Mouse (Mus musculus): ENCODE results near the gene Mettl7a2.
"Not testable (repeated sequence)": the region's sequence is repeated elsewhere in the genome, so short reads cannot be mapped to it uniquely, and the experiment has no call there.

Gene Mettl7a2

DNA sequence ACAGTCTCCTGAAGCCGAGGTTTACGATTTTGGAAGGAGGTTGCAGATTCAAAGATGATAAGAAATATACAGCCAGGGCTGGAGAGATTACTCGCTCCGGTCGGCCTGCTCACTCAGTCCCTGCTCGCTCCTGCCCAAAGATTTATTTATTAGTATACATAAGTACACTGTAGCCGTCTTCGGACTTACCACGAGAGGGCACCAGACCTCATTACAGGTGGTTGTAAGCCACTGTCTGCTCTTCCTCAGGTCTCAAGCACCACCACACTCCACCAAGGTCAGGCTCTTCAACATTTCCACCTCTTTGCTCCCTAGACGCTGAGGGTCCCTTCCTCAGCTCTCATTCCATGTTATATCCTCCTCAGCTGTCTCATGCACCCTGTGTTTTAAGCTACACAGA lies 15.2 kb upstream of the Mettl7a2 start:
- peak; percentile 83 for DNase-seq (ENCODE audit: low spot score)

DNA sequence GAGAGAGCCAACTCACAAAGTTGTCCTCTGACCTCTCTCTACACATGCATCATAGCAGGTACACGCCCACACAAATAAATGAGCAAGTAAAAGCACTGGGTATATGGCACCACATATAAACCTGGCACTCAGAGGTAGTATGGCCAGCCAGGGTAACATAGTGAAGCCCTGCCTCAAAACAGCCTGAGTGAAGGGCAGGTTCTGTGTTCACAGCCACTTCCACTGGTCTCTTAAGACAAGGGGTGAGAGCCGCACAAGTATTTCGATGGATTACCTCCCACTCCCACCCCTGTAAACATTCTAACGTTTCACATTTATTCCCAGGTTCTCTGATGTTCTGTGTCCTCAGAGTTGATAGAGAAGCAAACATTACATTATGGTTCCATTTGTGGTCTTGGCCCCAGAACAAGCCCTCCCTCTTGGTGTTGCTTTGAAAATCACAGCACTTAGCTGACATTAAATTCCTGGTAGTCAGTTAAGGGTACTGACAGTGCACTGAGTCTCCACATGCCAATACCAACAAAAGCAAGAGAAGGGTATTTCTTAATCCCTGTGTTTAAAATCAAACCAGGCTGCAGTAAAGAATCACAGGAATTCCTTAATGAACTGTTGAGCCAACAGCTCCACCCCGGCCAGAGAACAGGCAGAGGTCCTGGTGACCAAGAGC lies 11.6 kb upstream of the Mettl7a2 start:
- not testable (repeated sequence) for DNase-seq (ENCODE audit: low spot score)

DNA sequence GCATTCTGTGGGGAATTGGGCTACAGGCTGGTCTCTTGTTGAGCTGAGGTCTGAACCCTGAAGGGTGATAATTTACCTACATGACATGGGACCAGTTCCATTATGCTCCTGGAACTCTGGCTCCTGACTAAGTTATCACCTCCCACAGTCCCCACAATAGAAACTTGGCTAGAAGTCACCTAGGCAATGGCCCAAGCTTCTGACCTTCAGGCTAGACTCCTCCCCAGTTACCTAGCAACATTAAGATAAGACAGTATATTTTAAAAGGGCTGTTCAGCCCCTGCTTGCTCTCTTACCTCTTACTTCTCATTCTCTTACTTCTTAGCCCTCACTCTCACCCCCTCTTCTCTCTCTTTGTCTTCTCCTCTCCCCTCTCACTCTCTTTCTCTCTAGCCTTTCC lies 7.5 kb upstream of the Mettl7a2 start:
- no peak for DNase-seq (ENCODE audit: low spot score)

DNA sequence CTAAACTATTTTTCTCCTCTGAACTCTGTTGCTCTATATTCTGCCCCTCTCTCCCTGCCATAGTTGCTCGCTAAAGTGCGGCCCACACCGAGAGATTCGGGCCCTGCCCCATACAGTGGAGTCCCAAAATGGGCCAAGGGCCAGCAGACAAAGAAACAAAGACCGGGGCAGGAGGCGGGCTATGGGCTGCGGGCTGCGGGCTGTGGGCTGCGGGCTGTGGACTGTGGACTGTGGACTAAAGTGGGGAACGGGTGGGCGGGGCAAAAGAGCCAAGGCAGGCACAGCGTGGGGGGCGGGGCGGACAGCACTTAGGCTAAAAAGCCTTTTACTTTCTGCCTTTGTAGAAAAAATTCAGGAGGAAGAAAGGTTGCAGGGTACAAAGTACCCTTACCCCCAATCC lies 6.2 kb upstream of the Mettl7a2 start:
- no peak for DNase-seq (ENCODE audit: low spot score)

DNA sequence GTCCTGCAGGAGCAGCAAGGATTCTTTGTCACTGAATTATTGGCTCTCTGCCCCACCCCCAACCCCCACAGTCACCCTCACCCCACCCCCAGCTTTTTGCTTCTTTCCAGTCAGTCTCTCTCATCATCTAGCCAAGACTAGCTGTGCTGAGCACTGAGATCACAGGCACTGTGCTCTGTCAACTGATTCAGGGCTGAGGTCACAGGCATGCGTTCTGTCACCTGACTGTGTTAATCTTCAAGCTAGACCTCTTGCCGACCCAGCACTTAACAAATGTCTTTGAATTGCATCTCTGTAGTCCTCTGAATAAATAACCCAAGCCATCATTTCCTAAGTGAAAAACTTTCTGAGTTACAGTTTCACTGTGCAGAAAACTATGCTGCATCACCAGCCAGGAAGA lies 3.5 kb upstream of the Mettl7a2 start:
- DNase-seq (ENCODE audit: low spot score) = no peak

DNA sequence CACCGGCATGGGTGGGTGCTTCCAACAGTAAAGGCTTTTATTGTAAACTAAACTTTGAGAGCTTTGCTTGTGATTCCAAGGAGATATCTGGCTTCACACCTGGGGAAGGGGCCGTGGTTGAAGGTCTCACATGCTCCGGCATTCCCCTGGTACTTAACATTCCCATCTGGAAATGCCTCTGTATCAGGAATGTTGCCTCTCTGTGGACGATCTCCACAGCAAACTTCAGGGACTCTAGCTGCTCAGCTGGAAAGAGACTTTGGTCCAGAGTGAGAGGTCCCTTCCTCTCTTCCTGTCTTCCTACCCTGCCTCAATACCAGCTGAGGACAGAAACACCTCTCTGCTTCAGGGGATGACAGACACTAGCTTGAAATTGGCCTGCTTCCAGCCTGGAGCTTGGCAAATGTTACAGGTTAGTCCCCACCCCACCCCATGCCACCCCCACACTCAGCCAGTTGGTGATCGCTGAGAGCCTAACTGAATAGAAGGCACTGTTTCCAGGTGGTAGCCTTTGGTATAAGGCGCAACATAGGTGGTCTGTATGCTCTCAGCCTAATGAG lies 1.4 kb upstream of the Mettl7a2 start:
- DNase-seq (ENCODE audit: low spot score) = no peak

DNA sequence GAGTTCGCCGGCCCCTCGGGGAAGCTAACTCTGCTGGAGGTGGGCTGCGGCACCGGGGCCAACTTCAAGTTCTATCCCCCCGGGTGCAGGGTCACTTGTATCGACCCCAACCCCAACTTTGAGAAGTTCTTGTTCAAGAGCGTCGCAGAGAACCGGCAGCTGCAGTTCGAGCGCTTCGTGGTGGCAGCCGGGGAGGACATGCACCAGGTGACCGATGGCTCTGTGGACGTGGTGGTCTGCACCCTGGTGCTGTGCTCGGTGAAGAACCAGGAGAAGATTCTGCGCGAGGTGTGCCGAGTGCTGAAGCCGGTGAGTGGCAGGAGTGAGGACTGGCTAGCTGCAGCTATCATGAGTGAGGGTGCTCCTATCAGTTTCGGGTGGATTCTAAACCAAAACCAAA lies 399 bp downstream of the Mettl7a2 start:
- not testable (repeated sequence) for DNase-seq (ENCODE audit: low spot score)

DNA sequence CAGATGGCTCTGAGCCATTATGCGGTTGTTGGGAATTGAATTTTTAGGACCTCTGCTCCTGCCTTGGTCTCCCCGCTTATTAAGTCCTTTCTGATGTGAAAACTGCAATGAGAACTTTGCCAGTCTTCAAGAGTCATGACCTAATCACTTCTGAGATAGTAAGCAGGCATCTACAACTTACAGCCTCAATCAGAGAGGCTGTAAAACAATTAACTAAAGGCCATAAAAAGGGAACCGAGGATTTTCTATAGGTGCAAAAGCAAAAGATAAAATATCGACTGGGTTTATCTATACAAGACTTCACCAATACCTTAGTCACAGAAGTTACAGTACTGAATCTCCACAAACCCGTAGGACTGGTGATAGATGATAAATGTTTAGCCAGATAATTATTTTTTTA lies 2.9 kb downstream of the Mettl7a2 start:
- DNase-seq (ENCODE audit: low spot score) = no peak

DNA sequence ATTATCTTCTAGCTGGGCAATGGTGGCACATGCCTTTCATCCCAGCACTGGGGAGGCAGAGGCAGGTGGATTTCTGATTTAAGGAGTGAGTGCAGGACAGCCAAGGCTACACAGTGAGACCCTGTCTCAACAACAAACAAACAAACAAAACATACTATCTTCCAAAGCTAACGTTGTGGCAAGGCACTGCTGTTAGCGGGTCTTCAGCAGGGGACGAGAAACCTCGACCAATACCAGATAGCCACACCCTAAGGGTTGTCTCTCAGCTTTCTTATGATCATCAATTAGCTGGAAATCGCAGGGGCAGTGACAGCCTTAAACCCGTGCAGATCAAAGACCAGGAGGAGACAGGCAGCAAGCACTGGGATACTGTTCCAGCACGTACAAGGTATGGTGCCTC lies 11.2 kb downstream of the Mettl7a2 start, which contains the start of gene Higd1c:
TSS of gene Higd1c (plus strand) at position 301 of the 400 bp plus-strand sequence.
- no peak for DNase-seq (ENCODE audit: low spot score)

DNA sequence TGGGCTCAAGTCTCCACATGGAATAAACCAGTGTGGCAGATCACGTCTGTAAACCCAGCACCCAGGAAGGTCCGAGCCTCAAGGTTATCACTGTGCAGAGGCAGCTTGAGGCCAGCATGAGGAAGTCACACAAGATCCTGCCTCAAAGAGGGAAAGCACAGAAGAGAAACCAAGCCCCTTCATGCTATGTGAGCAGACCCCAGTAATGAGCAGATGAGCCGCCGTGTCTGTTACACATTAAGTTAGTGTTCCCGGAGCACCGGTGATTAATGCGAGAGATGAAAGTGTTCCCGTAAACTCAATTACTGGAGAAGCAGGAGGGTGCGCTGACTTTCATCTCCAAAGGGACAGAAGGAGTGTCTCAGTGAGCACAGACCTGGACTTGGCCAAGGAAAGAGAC lies 13.0 kb downstream of the Mettl7a2 start:
- not testable (repeated sequence) for DNase-seq (ENCODE audit: low spot score)

DNA sequence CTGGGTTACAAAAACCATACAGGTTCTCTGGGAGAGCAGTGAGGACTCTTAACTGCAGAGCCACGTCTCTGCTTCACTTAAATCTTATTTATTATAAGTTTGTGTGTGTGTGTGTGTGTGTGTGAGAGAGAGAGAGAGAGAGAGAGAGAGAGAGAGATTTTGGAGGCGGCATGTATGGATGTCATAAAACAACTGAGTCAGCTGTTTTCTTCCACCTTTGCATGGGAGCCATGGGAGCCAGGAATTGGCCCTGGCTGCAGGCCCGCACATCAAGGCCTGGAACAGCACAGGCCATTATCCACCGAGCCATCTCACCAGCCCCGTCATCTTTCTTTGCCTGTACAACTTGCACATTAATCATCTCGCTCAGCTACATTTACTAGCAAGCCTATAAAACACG lies 14.1 kb downstream of the Mettl7a2 start:
- no peak for DNase-seq (ENCODE audit: low spot score)

DNA sequence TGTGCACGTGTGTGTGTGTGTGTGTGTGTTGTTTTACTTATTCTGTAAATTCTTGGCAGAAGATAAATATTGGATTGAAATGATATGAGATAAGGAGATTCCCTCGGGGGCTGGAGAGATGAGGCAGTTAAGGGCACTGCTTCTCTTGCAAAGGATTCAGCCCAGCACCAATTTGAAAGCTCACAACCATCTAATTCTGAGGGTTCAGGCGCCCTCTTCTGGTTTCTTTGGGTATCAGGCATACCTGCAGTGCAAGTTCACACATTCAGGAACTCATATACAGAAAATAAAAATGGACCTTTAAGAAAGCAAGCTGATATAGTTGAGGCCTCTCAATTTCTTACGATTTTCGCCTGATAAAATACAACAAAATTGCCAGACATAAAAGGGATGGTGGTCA lies 22.1 kb downstream of the Mettl7a2 start:
- DNase-seq (ENCODE audit: low spot score) = peak; percentile 72

DNA sequence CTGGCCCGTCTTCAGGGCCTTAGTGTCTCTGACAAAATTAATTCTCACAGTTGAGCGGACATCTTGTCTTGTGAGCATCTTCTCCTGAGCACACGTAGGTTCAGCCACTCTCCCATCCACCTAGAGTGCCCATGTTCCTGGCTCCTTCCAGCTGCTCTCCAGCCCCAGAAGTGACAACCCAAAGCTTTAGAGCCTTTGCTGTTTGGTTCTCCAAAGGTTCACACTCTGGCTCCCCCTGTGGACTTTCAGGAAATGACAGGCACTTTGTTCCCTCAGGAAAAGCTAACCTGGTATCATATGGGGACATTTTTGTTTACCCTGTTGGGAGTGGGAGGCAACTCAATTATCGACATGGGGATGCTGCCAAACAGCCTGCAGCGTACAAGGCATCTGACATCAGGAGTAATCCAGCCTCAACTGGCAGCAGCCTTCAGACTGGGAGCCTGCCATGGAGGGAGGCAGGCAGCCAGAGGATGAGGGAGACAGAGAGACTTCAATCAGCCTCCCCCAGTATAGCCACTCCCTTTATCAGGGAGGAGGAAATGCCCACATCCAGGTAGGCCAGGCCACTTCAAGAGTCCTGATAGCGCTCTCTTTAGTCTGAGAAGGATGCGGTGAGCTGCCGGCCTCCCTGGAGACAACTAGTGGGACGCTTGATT lies 25.0 kb downstream of the Mettl7a2 start:
- not testable (repeated sequence) for DNase-seq (ENCODE audit: low spot score)

DNA sequence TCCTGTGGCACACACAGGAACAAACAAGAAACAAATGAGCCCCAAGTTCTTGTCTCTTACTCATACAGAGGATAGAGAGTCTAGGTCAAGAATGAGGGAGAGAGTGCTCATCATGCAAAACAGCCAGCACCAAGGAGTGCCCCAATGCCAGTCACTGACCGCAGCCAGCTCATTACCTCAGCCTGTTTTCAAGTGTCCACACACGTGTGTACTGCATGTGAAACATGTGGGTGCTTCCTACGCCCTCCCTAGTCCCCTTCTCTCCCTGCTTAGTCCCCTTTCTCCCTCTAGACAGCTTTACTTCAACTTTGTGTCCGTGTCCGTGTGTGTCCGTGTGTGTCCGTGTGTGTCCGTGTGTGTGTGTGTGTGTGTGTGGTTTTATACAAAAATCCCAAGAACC lies 26.7 kb downstream of the Mettl7a2 start:
- DNase-seq (ENCODE audit: low spot score) = no peak

DNA sequence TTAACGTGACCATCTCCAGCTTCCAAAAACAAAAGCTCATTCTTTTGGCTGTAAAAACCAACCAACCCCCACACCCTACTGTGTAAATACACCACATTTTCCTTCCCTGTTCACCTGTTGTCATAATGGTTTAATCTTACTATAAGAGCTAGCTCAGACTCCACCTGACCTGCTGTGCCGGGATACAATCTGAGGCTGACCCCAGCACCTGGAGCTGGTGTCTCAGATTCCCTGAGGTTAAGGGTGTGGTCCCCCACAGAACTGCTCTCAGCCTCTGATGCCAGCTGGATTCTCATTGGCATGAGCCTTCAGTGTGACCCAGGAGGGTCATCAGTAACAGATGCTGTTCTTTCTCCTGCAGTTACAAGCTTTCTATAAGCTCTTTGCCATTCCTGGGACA lies 27.1 kb downstream of the Mettl7a2 start:
- no peak for DNase-seq (ENCODE audit: low spot score)

DNA sequence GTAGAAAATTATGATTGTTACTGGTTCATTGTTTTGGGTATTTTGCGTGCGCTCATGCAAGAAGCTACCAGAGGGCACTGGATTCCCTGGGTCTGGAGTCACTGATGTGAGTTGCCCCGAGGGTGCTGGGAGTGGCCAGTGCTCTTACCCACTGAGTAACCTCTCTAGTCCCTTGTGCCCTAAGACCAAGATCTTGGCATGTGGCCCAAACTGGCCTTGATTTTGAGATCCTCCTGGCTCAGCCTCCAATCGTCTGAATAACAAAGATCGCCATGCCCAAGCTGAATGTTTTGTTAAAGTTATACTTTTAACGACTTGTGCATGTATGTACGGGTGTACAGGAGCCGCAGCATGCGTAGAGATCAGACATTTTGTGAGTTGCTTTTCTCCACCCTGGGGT lies 32.7 kb downstream of the Mettl7a2 start:
- no peak for DNase-seq (ENCODE audit: low spot score)

DNA sequence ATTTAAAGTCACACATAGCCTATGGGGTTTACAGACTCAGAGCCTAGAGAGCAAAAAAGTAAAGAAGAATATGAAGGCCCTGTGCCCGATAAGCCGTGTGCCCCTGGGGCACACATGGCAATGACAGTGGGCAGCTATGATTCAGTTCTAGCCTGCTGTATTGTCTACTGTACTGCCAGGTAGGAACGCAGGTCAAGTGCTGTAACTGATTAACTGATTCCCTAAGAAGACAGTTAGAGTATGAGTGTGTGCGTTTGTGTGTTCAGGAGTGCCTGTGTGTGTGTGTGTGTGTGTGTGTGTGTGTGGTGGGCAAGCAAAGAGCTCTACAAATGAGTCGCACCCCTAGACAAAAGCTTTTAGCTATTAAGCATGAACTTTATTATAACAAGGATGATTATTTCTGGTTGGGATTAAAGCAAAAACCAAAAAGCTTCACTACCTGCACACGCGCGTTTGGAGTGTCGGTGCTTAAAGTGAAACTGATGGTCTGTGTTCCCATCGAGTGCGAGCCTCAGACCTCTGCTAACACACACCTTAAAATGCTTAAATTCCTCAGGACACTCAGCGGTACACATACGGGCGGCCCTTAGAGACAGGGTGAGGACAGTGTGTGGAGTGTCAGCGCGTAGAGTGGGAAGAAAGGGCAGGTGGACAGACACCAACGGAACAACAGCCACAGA lies 34.7 kb downstream of the Mettl7a2 start:
- no peak for DNase-seq (ENCODE audit: low spot score)

DNA sequence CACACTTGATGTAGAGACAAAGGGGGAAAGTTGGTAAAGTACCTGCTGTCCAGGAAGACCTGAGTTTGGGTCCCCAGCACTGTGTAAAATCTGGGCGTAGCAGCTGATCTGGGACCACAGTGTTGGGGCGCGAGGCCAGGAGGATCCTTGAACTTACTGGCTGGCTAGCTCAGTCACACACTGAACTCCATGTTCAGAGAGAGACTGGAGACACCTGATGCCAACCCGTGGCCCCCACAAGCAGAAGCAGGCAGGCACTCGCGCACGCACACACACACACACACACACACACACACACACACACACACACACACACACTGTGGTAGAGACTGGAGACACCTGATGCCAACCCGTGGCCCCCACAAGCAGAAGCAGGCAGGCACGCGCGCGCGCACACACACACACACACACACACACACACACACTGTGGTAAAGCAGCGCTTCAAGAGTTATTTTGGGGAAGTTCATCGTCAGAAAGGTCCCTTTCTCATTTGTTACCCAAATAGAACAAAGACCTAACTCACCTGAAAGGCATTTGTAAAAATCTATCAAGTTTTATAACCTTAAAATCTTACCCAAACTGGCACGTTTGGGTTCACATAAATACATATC lies 35.3 kb downstream of the Mettl7a2 start:
- no peak for DNase-seq (ENCODE audit: low spot score)

DNA sequence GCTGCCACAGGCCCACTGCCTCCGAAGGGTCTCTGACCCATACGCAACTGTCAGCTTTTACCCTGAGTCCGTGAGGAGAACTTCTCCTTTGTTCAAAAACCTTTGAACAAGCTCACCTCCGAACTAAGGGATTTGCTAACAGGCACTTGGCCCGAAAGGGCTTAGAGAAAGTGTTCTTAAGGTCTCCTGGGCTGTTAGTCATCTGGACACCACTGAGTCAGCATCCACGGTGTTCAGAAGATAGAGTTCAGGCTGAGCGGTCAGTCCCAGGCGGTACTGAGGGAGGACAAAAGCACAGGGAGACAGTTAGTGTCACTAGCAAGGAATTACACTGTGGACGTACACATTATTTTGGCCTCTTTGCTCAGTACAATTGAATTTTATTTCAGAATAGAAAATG lies 35.9 kb downstream of the Mettl7a2 start:
- DNase-seq (ENCODE audit: low spot score) = no peak

DNA sequence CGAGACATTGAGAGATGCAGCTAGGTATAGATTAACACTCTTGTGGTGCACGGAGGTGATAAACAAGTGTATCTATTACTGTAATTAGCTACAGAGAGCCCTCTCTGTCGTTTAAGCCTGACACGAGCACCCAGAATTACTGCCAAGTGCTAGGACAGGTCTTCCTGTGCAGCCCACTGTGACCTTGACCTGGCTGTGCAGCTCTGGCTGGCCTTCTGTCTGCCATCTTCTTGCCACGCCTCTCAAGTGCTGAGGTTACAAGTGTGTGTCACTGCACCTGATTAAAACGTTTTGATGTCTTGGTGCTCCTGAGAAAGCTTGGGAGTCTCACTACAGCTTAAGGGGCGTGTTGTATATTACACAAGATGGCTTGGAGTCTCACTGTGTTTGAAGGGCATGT lies 38.1 kb downstream of the Mettl7a2 start:
- no peak for DNase-seq (ENCODE audit: low spot score)

DNA sequence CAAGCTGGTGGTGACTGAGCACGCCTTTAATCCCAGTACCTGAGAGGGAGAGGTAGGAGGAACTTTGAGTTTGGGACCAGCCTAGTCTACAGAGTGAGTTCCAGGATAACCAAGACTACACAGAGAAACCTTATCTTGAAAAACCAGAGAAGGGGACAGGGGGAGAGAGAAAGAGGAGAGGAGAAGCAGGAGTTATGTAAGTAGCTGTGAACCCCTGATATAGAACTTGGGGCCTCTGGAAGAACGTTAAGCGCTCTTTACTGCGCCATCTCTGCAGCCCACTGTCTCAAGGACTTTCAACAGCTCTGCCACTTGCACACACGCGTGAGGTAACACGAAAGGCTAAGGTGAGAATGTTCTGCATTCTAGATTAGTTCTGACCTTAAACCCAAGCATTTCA lies 38.6 kb downstream of the Mettl7a2 start:
- no peak for DNase-seq (ENCODE audit: low spot score)

DNA sequence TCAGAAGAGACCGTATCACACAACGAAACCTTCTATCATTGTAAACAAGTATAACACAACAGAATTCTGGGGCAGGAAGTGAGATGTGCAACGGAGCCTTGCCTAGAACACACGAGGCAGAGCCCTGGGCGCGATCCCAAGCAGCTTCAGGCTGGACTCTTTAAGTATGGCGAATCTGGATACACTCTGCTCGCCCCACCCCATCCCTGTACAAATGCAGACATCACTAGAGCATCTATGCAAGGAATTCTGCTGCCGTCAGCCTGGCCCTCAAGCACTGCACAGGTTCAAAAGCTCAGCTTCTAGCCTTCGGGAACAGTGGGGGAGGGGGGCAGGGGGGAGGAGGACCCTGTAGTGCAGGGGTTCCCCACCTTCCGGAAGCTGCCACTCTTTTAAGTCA lies 40.0 kb downstream of the Mettl7a2 start:
- no peak for DNase-seq (ENCODE audit: low spot score)

DNA sequence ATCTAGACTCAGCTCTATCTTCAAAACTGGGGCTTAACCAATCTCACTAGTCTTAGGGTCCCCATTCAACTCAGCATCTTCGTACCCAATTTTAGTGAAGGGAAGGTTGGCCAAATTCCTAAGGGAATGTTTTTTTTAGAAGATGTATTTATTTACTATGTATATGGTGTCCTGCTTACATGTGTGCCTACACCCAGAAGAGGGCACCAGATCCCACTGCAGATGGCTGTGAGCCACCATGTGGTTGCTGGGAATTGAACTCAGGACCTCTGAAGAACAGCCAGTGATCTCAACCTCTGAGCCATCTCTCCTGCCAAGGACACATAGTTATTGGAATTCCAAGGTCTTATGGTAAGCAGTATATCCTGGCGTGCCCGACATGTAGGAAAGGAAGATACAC lies 42.6 kb downstream of the Mettl7a2 start:
- DNase-seq (ENCODE audit: low spot score) = no peak
